Mouse (Mus musculus) ES-E14 (cell line): ENCODE measurements around the gene Gmppa.
A peak's percentile ranks its signal among the peaks of the same experiment; 100 is the strongest.

ENCODE experiments used
- CHD2 ChIP-seq: IDR thresholded peaks from 2 replicates; pipeline ENCODE4 v1.6.1; 2014; ENCODE audit warnings: mild to moderate bottlenecking, low read depth, low read length, inconsistent platforms
- HCFC1 ChIP-seq: IDR thresholded peaks from 2 replicates; pipeline ENCODE4 v1.6.1; 2012; ENCODE audit warnings: low read length, inconsistent platforms, borderline replicate concordance; ENCODE audit not compliant: insufficient read depth
- MAFK ChIP-seq: IDR thresholded peaks from 2 replicates; pipeline ENCODE4 v1.6.1; 2014; ENCODE audit warnings: mild to moderate bottlenecking, low read depth, low read length, inconsistent platforms; ENCODE audit not compliant: insufficient read depth
- ZC3H11A ChIP-seq: IDR thresholded peaks from 2 replicates; pipeline ENCODE4 v1.6.1; 2012; ENCODE audit warnings: low read depth, mild to moderate bottlenecking, inconsistent platforms, low read length, borderline replicate concordance
- ZNF384 ChIP-seq: IDR thresholded peaks from 2 replicates; pipeline ENCODE4 v1.6.1; 2012; ENCODE audit warnings: low read depth, low read length, inconsistent platforms

- TF ChIP-seq CHD2 (peak; percentile 95), HCFC1 (peak; percentile 96), MAFK (no peak), ZNF384 (no peak), ZC3H11A (no peak)
Observed at GRCm38 (mm10) chr1:75435475-75436328, at the start of gene Gmppa.
